Mouse (Mus musculus) heart, embryonic 16.5 days (tissue): ENCODE measurements at regions not wholly inside any gene's neighbourhood (a gene's known extent, or its start where the extent isn't known, plus 50 kb on each side); places are given as distances from the start of the nearest gene placed in this dataset.

Source experiments
- ATAC-seq: fragments of 200-750 bp; cut with Nextera tagmentation; replicated peaks from 2 replicates; pipeline ENCODE4 v1.8.0; 2017; ENCODE audit warnings: moderate number of reproducible peaks; ENCODE audit not compliant: insufficient read depth, low FRiP score; ENCODE audit errors: extremely low read depth
- H3K27ac ChIP-seq: fragments of 300-500 bp; sonication (generic); 2 replicates; pipeline ENCODE4 v1.5.1; 2014; ENCODE audit warnings: mild to moderate bottlenecking, low read length, control low read depth, moderate library complexity
- H3K27me3 ChIP-seq: fragments of 300-500 bp; sonication (generic); 2 replicates; pipeline ENCODE4 v1.6.1; 2014; ENCODE audit warnings: low read length, mixed read lengths; ENCODE audit not compliant: control insufficient read depth, insufficient read depth
- H3K36me3 ChIP-seq: fragments of 300-500 bp; sonication (generic); 2 replicates; pipeline ENCODE4 v1.6.1; 2014; ENCODE audit not compliant: control insufficient read depth, insufficient read depth
- H3K4me1 ChIP-seq: fragments of 300-500 bp; sonication (generic); 2 replicates; pipeline ENCODE4 v1.6.1; 2014; ENCODE audit warnings: low read length, mixed read lengths; ENCODE audit not compliant: control insufficient read depth, insufficient read depth
- H3K4me2 ChIP-seq: fragments of 300-500 bp; sonication (generic); 2 replicates; pipeline ENCODE4 v1.6.1; 2014; ENCODE audit warnings: low read depth, mild to moderate bottlenecking, control low read depth, low read length
- H3K4me3 ChIP-seq: fragments of 300-500 bp; sonication (generic); 2 replicates; pipeline ENCODE4 v1.5.1; 2014; ENCODE audit warnings: mild to moderate bottlenecking, control low read depth, low read length
- H3K9ac ChIP-seq: fragments of 300-500 bp; sonication (generic); 2 replicates; pipeline ENCODE4 v1.6.1; 2014; ENCODE audit warnings: low read length, control low read depth
- H3K9me3 ChIP-seq: fragments of 300-500 bp; sonication (generic); replicated peaks from 2 replicates; pipeline ENCODE4 v1.6.1; 2016; ENCODE audit warnings: low read length; ENCODE audit not compliant: control insufficient read depth
- WGBS: fragments of 180-500 bp; shearing (Covaris S2); extraction: QIAGEN DNeasy Blood & Tissue Kit; methylation state at CpG from one replicate; pipeline ENCODE4 v1.1.7; 2014; 5-methylcytosine and 5-hydroxymethylcytosine counted together

- WGBS, result 66% methylated on average over 7 of the region's 7 CpGs
- no peaks in the 10 kb centered on the region for H3K36me3 ChIP-seq
- no peak overlapping the region for H3K4me3 ChIP-seq
These were observed 913.0 kb upstream of the Vwc2 start for GRCm38 (mm10) chr11:10201021-10201420.

DNA sequence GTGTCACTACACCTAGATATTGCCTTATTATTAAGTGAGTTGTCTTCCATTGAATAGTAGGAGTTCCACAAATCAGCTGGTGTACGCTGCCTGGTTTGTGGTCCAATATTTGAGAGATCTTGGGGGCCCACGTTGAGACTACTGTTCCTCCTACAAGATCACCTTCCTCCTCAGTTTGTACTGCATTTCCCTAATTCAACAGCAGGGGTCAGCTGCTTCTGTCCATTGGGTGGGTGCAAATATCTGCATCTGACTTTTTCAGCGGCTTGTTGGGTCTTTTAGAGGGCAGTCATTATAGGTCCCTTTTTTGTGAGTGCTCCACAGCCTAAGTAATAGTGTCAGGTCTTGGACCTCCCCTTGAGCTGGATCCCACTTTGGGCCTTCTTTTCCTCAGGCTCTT, 908.8 kb upstream of the Vwc2 start:
- Histone ChIP-seq H3K27ac (no peak overlapping the region), H3K9ac (no peak overlapping the region), H3K4me3 (no peak overlapping the region), H3K4me2 (no peak overlapping the region), H3K27me3 (no peaks in the 10 kb centered on the region), H3K9me3 (no peaks in the 10 kb centered on the region), H3K4me1 (no peaks in the 10 kb centered on the region), H3K36me3 (no peaks in the 10 kb centered on the region)
- ATAC-seq, result no peak
- WGBS, result 65% methylated on average over 3 of the region's 3 CpGs

More at GRCm38 (mm10) chr11:10201021-10201420, 913.0 kb upstream of the Vwc2 start:
- no peak overlapping the region for H3K9ac ChIP-seq
- no peaks in the 10 kb centered on the region for H3K27me3 ChIP-seq
- ATAC-seq, result no peak
- no peak overlapping the region for H3K4me2 ChIP-seq
- H3K4me1 ChIP-seq, result no peaks in the 10 kb centered on the region
- no peak overlapping the region for H3K27ac ChIP-seq
- H3K9me3 ChIP-seq, result no peaks in the 10 kb centered on the region
